8 mouse cellular contexts compared by ENCODE assay signal in the genomic region with DNA sequence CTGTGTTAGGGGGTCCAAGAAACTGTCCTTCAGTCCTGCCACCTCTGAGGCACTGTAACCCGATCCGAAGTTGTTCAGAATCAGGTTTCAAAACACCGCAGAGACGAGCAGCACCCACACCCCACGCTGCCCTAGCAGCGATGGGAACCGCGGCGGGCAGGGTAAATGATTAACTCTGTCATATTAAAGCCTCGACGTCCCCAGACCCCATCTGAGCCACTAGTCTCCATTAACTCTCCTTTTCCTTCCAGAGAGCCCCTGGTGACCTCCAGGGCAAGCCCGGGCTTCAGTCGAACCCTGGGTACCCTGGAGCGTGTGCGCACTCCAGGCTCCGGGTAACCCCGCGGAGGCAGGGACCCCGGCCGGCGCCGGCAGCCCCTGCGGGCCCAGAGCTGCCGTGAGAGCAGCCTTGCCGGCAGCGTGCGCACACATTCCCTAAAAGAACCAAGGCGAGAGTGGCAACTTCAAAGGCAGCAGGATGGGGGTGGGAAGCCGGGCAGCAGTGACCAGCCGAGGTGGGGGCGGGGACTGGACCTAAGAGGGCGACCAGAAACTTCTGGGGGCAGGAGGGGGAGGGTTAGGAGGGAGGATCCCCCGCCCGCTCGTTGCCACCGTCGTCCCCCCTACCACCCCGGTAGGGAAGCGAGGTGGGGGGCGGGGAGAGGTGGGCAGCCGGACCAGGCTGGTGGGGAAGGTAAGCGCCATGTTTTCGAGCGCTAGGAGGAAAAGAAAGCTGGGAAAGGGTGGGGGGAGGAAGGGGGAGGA. TPM values are rescaled to one million over a fixed set of nuclear protein-coding genes. Genes with fewer than 3 reads are reported as not detected.
A peak's percentile ranks its signal among the peaks of the same experiment; 100 is the strongest.
DNase-seq lines count a peak whose midpoint lies in the region; ATAC-seq and TF ChIP-seq lines count a peak whose summit lies in the region.

No protein-coding gene starts in this region.

- peak overlapping the region; percentile 91 for H3K4me2 ChIP-seq in embryonic facial prominence, embryonic 11.5 days (ENCODE audit: low read depth, low read length)
- H3K4me2 ChIP-seq in heart, postnatal 0 days (ENCODE audit: low read depth, low read length) = peak overlapping the region; percentile 99

- no peaks in the 10 kb centered on the region for H3K27me3 ChIP-seq in embryonic facial prominence, embryonic 11.5 days (ENCODE audit: control insufficient read depth, insufficient read depth, low read length)
- H3K27me3 ChIP-seq in heart, postnatal 0 days (ENCODE audit: control insufficient read depth, insufficient read depth, low read length) = no peaks in the 10 kb centered on the region

- peak; percentile 17 for DNase-seq in cerebellum, adult 11 months
- DNase-seq in NIH3T3 (ENCODE audit: low read depth) = peak; percentile 70
- peak; percentile 74 for DNase-seq in embryonic facial prominence, embryonic 11.5 days (ENCODE audit: low spot score)
- DNase-seq in heart, postnatal 0 days (ENCODE audit: low spot score) = peak; percentile 44
- peak; percentile 65 for DNase-seq in kidney, postnatal 14 days
- peak; percentile 60 for DNase-seq in testis, postnatal 10 days (ENCODE audit: low spot score)

- peak overlapping the region; percentile 97 for H3K27ac ChIP-seq in embryonic facial prominence, embryonic 11.5 days (replicated peaks; ENCODE audit: low read depth, low read length)
- H3K27ac ChIP-seq in heart, postnatal 0 days (ENCODE audit: low read depth) = no peak overlapping the region

- ATAC-seq in cerebellum, adult (ENCODE audit: insufficient number of reproducible peaks, low FRiP score, low TSS enrichment) = no peak
- peak; percentile 39; the same call in 1 of the 2 replicates for ATAC-seq in embryonic facial prominence, embryonic 11.5 days (replicated peaks; ENCODE audit: insufficient number of reproducible peaks, low FRiP score, low TSS enrichment, low read depth)
- peak; percentile 31 for ATAC-seq in heart, postnatal 0 days (ENCODE audit: insufficient read depth, low read depth)
- 0 out of 2 replicates have a peak, but pooled peaks have one; percentile 29 for ATAC-seq in megakaryocyte progenitor cell, adult 5-6 weeks (replicated peaks; ENCODE audit: poor library complexity)

- peak overlapping the region; percentile 92 for H3K4me3 ChIP-seq in embryonic facial prominence, embryonic 11.5 days (ENCODE audit: low read depth, low read length)
- peak overlapping the region; percentile 90 for H3K4me3 ChIP-seq in heart, postnatal 0 days (ENCODE audit: low read depth, low read length)

- no peak for TF ChIP-seq CTCF in heart, postnatal 0 days (IDR thresholded peaks at IDR 0.05; ENCODE audit: low read depth)

- H3K36me3 ChIP-seq in embryonic facial prominence, embryonic 11.5 days (replicated peaks; ENCODE audit: control insufficient read depth, insufficient read depth, low read depth, low read length) = no peaks in the 10 kb centered on the region
- peaks cover 5% of the 10 kb centered on the region; the same call in 1 of the 2 replicates for H3K36me3 ChIP-seq in heart, postnatal 0 days (replicated peaks; ENCODE audit: control insufficient read depth, insufficient read depth, low read length)

- H3K4me1 ChIP-seq in embryonic facial prominence, embryonic 11.5 days (ENCODE audit: control insufficient read depth, insufficient read depth, low read length) = 0 out of 2 replicates have a peak, but pooled peaks cover 2% of the 10 kb centered on the region
- peaks cover 15% of the 10 kb centered on the region; the same call in 1 of the 2 replicates for H3K4me1 ChIP-seq in heart, postnatal 0 days (ENCODE audit: control insufficient read depth, insufficient read depth)

- no peak for TF ChIP-seq EP300 in heart, postnatal 0 days (IDR thresholded peaks at IDR 0.05; ENCODE audit: low read depth)

- no peaks in the 10 kb centered on the region for H3K9me3 ChIP-seq in embryonic facial prominence, embryonic 11.5 days (replicated peaks; ENCODE audit: control insufficient read depth, low read length)
- no peaks in the 10 kb centered on the region for H3K9me3 ChIP-seq in heart, postnatal 0 days (replicated peaks; ENCODE audit: control insufficient read depth, low read length)

- WGBS in embryonic facial prominence, embryonic 11.5 days = under 1% methylated on average over 42 of the region's 44 CpGs
- WGBS in heart, postnatal 0 days = 1% methylated on average over 43 of the region's 44 CpGs

- peak overlapping the region; percentile 94 for H3K9ac ChIP-seq in embryonic facial prominence, embryonic 11.5 days (replicated peaks; ENCODE audit: low read length)
- peak overlapping the region; percentile 69 for H3K9ac ChIP-seq in heart, postnatal 0 days (replicated peaks; ENCODE audit: low read depth, low read length)

RNA-seq across cellular contexts. Expression of gene Six4, which starts 1.5 kb away (rescaled TPM):
- 16.9 and 18.1 TPM in 2 replicates for polyA plus RNA-seq in embryonic facial prominence, embryonic 11.5 days (2014; fragmentation: Nextera tagmentation; extraction: Ambion mirVana)
- 2.2 and 4.6 TPM in 2 replicates for total RNA-seq in heart, postnatal 0 days (2014; rRNA removed; ENCODE audit: low replicate concordance)
- 0.44 and 0.52 TPM in 2 replicates for polyA plus RNA-seq in heart, postnatal 0 days (2015; fragmentation: Nextera tagmentation; extraction: Ambion mirVana)
- total RNA-seq in megakaryocyte progenitor cell, adult 5-6 weeks (2015) = 0.12 TPM in 1 of 2 replicates, not detected in the other
- not detected in 2 replicates for total RNA-seq in megakaryocyte progenitor cell, adult 5-6 weeks (2017)

RNA-seq across cellular contexts. Expression of gene Mnat1, which starts 11.8 kb away (rescaled TPM):
- 53.0 and 53.4 TPM in 2 replicates for polyA plus RNA-seq in embryonic facial prominence, embryonic 11.5 days (2014; fragmentation: Nextera tagmentation; extraction: Ambion mirVana)
- 11.1 and 28.2 TPM in 2 replicates for total RNA-seq in heart, postnatal 0 days (2014; rRNA removed; ENCODE audit: low replicate concordance)
- 19.6 and 20.7 TPM in 2 replicates for polyA plus RNA-seq in heart, postnatal 0 days (2015; fragmentation: Nextera tagmentation; extraction: Ambion mirVana)
- total RNA-seq in megakaryocyte progenitor cell, adult 5-6 weeks (2015) = 29.2 and 35.0 TPM in 2 replicates
- total RNA-seq in megakaryocyte progenitor cell, adult 5-6 weeks (2017) = 39.6 and 52.3 TPM in 2 replicates

RNA-seq across cellular contexts. Expression of gene Six1, which starts 58.1 kb away (rescaled TPM):
- polyA plus RNA-seq in embryonic facial prominence, embryonic 11.5 days (2014; fragmentation: Nextera tagmentation; extraction: Ambion mirVana) = 62.4 and 64.4 TPM in 2 replicates
- total RNA-seq in heart, postnatal 0 days (2014; rRNA removed; ENCODE audit: low replicate concordance) = 0.15 TPM in 1 of 2 replicates, not detected in the other
- polyA plus RNA-seq in heart, postnatal 0 days (2015; fragmentation: Nextera tagmentation; extraction: Ambion mirVana) = 0.18 and 0.38 TPM in 2 replicates
- total RNA-seq in megakaryocyte progenitor cell, adult 5-6 weeks (2015) = 0.10 and 0.35 TPM in 2 replicates
- total RNA-seq in megakaryocyte progenitor cell, adult 5-6 weeks (2017) = 0.25 TPM in 1 of 2 replicates, not detected in the other

Comparison
In these comparisons a context has a peak if more than half of its experiments do, and no peak if none do; other contexts are left out.
1. DNase-seq: peak in every context shown above with its lines; median percentile 74 in embryonic facial prominence, embryonic 11.5 days; 70 in NIH3T3; 65 in kidney, postnatal 14 days; 60 in testis, postnatal 10 days; 44 in heart, postnatal 0 days; 17 in cerebellum, adult 11 months.